Mouse (Mus musculus): ENCODE measurements around the gene Mamld1. TPM values are rescaled to one million over a fixed set of nuclear protein-coding genes. Genes with fewer than 3 reads are reported as not detected.
A peak's percentile ranks its signal among the peaks of the same experiment; 100 is the strongest.

The Mamld1 gene
- total and polyA plus RNA-seq, 3 experiments = not detected

DNA sequence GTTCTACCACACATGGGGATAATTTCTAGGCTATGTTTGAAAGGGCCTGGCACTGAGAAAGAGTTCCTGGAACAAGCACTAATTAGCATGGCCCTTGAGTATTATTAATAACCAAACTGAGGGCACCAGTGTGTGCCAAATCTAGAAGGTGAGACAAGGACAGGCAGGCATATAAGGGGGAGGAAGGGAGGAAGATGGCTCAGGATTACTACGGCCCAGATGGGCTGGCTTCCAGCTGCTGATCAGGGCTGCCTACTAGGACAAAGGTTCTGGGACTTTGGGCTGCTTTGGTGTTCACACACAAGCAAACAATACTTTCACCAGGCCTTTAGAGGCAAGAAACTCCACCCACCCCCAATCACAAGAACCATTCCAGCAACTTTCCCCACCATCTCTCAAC is 136.3 kb downstream of the Mamld1 start:
- no peak overlapping the region for H3K4me2 ChIP-seq (ENCODE audit: insufficient read depth, low read depth, poor library complexity, severe bottlenecking)
- no peaks in the 10 kb centered on the region for H3K4me1 ChIP-seq (ENCODE audit: control insufficient read depth in 1 of 2, insufficient read depth in 2 of 2)
- DNase-seq (ENCODE audit: extremely low read depth) = no peak
- H3K27ac ChIP-seq (ENCODE audit: insufficient read depth, low read depth) = no peak overlapping the region
- in situ Hi-C loops (cut with MboI; ENCODE audit: low pct_ligation_motif_present, low pct_unique_long_range_greater_than_20kb, low sequenced_read_pairs) = no loop called here
- no peaks in the 10 kb centered on the region for H3K36me3 ChIP-seq (replicated peaks in 1 of 2; ENCODE audit: control insufficient read depth in 1 of 2, insufficient read depth in 1 of 2, low read length in 1 of 2)
- H3K9me3 ChIP-seq (replicated peaks; ENCODE audit: low read length) = no peaks in the 10 kb centered on the region
- dilution Hi-C loops (cut with MboI; ENCODE audit: extremely low pct_ligation_motif_present, extremely low pct_unique_long_range_greater_than_20kb, low sequenced_read_pairs) = no loop called here
- no peak overlapping the region for H3K4me3 ChIP-seq (replicated peaks in 1 of 3; ENCODE audit: low read depth in 2 of 3, low read length in 2 of 3, poor library complexity in 1 of 3)
- no peaks in the 10 kb centered on the region for H3K79me2 ChIP-seq (replicated peaks; ENCODE audit: control insufficient read depth, extremely low read depth, insufficient read depth, poor library complexity, severe bottlenecking)
- TF ChIP-seq EP300 (IDR thresholded peaks at IDR 0.05; ENCODE audit: low read length) (no peak), MAZ (IDR thresholded peaks at IDR 0.05; ENCODE audit: low read depth, low read length) (no peak)
- H3K27me3 ChIP-seq (replicated peaks) = no peaks in the 10 kb centered on the region
- no peak overlapping the region for H3K9ac ChIP-seq (ENCODE audit: insufficient read depth, low read depth)

DNA sequence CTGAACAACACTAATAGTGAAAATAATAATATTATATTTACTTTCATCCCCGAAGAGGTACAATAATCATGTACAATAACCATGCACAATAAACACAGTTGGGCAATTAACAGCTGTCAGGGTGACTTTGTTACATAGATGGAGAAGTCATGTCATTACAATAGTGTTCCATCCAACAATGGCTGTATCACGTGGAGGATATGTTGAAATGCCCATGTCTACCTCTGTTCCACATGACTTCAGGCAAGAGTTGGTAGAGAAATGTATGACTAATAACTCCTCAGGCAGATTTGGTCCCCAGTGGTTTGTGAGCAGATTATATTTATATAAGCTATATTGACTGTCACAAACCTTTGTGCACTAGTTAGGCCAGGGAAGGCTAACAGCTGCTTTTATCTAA is 154.7 kb downstream of the Mamld1 start:
- H3K9ac ChIP-seq (ENCODE audit: insufficient read depth, low read depth) = no peak overlapping the region
- peaks cover 0 to 8% of the 10 kb centered on the region in 2 experiments; a peak in 2 of 4 replicates for H3K4me1 ChIP-seq (ENCODE audit: control insufficient read depth in 1 of 2, insufficient read depth in 2 of 2)
- H3K4me2 ChIP-seq (ENCODE audit: insufficient read depth, low read depth, poor library complexity, severe bottlenecking) = no peak overlapping the region
- H3K79me2 ChIP-seq (replicated peaks; ENCODE audit: control insufficient read depth, extremely low read depth, insufficient read depth, poor library complexity, severe bottlenecking) = no peaks in the 10 kb centered on the region
- no peaks in the 10 kb centered on the region for H3K36me3 ChIP-seq (replicated peaks in 1 of 2; ENCODE audit: control insufficient read depth in 1 of 2, insufficient read depth in 1 of 2, low read length in 1 of 2)
- H3K4me3 ChIP-seq (replicated peaks in 1 of 3; ENCODE audit: low read depth in 2 of 3, low read length in 2 of 3, poor library complexity in 1 of 3) = no peak overlapping the region
- H3K27ac ChIP-seq (ENCODE audit: insufficient read depth, low read depth) = no peak overlapping the region
- no peaks in the 10 kb centered on the region for H3K9me3 ChIP-seq (replicated peaks; ENCODE audit: low read length)
- H3K27me3 ChIP-seq (replicated peaks) = no peaks in the 10 kb centered on the region
- 0 out of 2 replicates have a peak, but pooled peaks have one; percentile 8 for TF ChIP-seq BHLHE40 (IDR thresholded peaks at IDR 0.05; ENCODE audit: low read depth, low read length)
- no peak for TF ChIP-seq SMC3 (IDR thresholded peaks at IDR 0.05; ENCODE audit: low read depth, low read length)
- no peak for TF ChIP-seq KAT2A (IDR thresholded peaks at IDR 0.05; ENCODE audit: insufficient replicate concordance, low read length)
- TF ChIP-seq ZC3H11A (IDR thresholded peaks at IDR 0.05; ENCODE audit: low read depth, low read length) = no peak
- TF ChIP-seq MYC (IDR thresholded peaks at IDR 0.05; ENCODE audit: low read depth, low read length) = no peak
- no peak for TF ChIP-seq CHD1 (IDR thresholded peaks at IDR 0.05; ENCODE audit: low read depth, low read length)
- dilution Hi-C loops (cut with MboI; ENCODE audit: extremely low pct_ligation_motif_present, extremely low pct_unique_long_range_greater_than_20kb, low sequenced_read_pairs) = no loop called here
- in situ Hi-C loops (cut with MboI; ENCODE audit: low pct_ligation_motif_present, low pct_unique_long_range_greater_than_20kb, low sequenced_read_pairs) = no loop called here
- DNase-seq (ENCODE audit: extremely low read depth) = peak; percentile 12

Other genes with a start within 250 kb of the Mamld1 start
- gene Mtm1, start 160.5 kb downstream of the Mamld1 start, total RNA-seq (2012; rRNA removed) = 2.0 and 2.2 TPM in 2 replicates
- 4.7 and 5.7 TPM in 2 replicates for gene Mtm1, start 160.5 kb downstream of the Mamld1 start, total RNA-seq (2014; rRNA removed)
- 3.5 TPM in 2 replicates for gene Mtm1, start 160.5 kb downstream of the Mamld1 start, polyA plus RNA-seq (2012; ENCODE audit: insufficient read length, low read depth)

All from CH12.LX (cell line).